ENCODE assay signal across 15 mouse cellular contexts in genomic region chr12:46419591-46419990, GRCm38 (mm10).
"Had no signal": no experiment of that assay in that cellular context is flagged by ENCODE, and none has a peak within 500 bp of the region (broad histone marks: within the 10 kb centered on the region; RNA-seq: fewer than 3 reads in every experiment).

No protein-coding gene starts in this region.

- H3K27ac ChIP-seq: kidney, embryonic 15.5 days; limb, embryonic 12.5 days; midbrain, embryonic 10.5 days; neural tube, embryonic 15.5 days; stomach, postnatal 0 days had no signal

- DNase-seq: kidney, adult 2 months; kidney, postnatal 14 days; lung, adult 2 months; lung, postnatal 36 days; midbrain, embryonic 14.5 days; right cerebral cortex, adult 18-20 months; right cerebral cortex, postnatal 25 days; thymus, postnatal 4 days had no signal

- H3K4me3 ChIP-seq: kidney, embryonic 15.5 days; limb, embryonic 12.5 days; midbrain, embryonic 10.5 days; myocyte; neural tube, embryonic 15.5 days had no signal

- H3K4me1 ChIP-seq: kidney, embryonic 15.5 days; limb, embryonic 12.5 days; midbrain, embryonic 10.5 days; neural tube, embryonic 15.5 days had no signal

- H3K36me3 ChIP-seq: kidney, embryonic 15.5 days; limb, embryonic 12.5 days; midbrain, embryonic 10.5 days; neural tube, embryonic 15.5 days had no signal

- H3K27me3 ChIP-seq: kidney, embryonic 15.5 days; limb, embryonic 12.5 days; neural tube, embryonic 15.5 days had no signal

- H3K4me2 ChIP-seq: kidney, embryonic 15.5 days; limb, embryonic 12.5 days; neural tube, embryonic 15.5 days had no signal

- H3K9me3 ChIP-seq: kidney, embryonic 15.5 days; limb, embryonic 12.5 days; midbrain, embryonic 10.5 days; neural tube, embryonic 15.5 days had no signal

- ATAC-seq: lung, postnatal 0 days had no signal

- H3K9ac ChIP-seq: kidney, embryonic 15.5 days; limb, embryonic 12.5 days; neural tube, embryonic 15.5 days had no signal
